Mouse (Mus musculus) limb, embryonic 12.5 days (tissue): ENCODE data around the gene Prdm10. TPM values are rescaled to one million over a fixed set of nuclear protein-coding genes. Genes with fewer than 3 reads are reported as not detected.

ENCODE experiments used
- ATAC-seq: fragments of 200-750 bp; cut with Nextera tagmentation; 2 replicates; pipeline ENCODE4 v1.8.0; 2017; ENCODE audit warnings: low read depth, moderate TSS enrichment; ENCODE audit not compliant: insufficient number of reproducible peaks, insufficient read depth, low FRiP score, low TSS enrichment
- H3K27ac ChIP-seq: fragments of 300-500 bp; sonication (generic); 2 replicates; pipeline ENCODE4 v1.5.1; 2016; ENCODE audit warnings: mild to moderate bottlenecking, moderate library complexity
- H3K27me3 ChIP-seq: fragments of 300-500 bp; sonication (generic); 2 replicates; pipeline ENCODE4 v1.6.1; 2016; ENCODE audit warnings: mild to moderate bottlenecking, moderate library complexity
- H3K36me3 ChIP-seq: fragments of 300-500 bp; sonication (generic); 2 replicates; pipeline ENCODE4 v1.6.1; 2016; ENCODE audit warnings: mild to moderate bottlenecking, moderate library complexity
- H3K4me1 ChIP-seq: fragments of 300-500 bp; sonication (generic); replicated peaks from 2 replicates; pipeline ENCODE4 v1.6.1; 2016
- H3K4me2 ChIP-seq: fragments of 300-500 bp; sonication (generic); 2 replicates; pipeline ENCODE4 v1.6.1; 2016; ENCODE audit warnings: mild to moderate bottlenecking, moderate library complexity
- H3K4me3 ChIP-seq: fragments of 300-500 bp; sonication (generic); replicated peaks from 2 replicates; pipeline ENCODE4 v1.5.1; 2016; ENCODE audit warnings: mild to moderate bottlenecking
- H3K9ac ChIP-seq: fragments of 300-500 bp; sonication (generic); replicated peaks from 2 replicates; pipeline ENCODE4 v1.6.1; 2016; ENCODE audit warnings: mild to moderate bottlenecking, moderate library complexity
- H3K9me3 ChIP-seq: fragments of 300-500 bp; sonication (generic); 2 replicates; pipeline ENCODE4 v1.6.1; 2016; ENCODE audit warnings: mild to moderate bottlenecking, moderate library complexity
- WGBS: fragments of 180-500 bp; shearing (Covaris S2); methylation state at CpG from one replicate; pipeline ENCODE4 v1.1.7; 2016; 5-methylcytosine and 5-hydroxymethylcytosine counted together
- polyA plus RNA-seq: library from polyadenylated mRNA; unstranded; fragments of >200 nt; fragmentation: Nextera tagmentation; extraction: Ambion mirVana; gene quantifications from 2 replicates; pipeline ENCODE4 v1.2.1, GENCODE M21; 2016

The Prdm10 gene
- polyA plus RNA-seq, 1 experiment from 2014 or later = 6.3 TPM

DNA sequence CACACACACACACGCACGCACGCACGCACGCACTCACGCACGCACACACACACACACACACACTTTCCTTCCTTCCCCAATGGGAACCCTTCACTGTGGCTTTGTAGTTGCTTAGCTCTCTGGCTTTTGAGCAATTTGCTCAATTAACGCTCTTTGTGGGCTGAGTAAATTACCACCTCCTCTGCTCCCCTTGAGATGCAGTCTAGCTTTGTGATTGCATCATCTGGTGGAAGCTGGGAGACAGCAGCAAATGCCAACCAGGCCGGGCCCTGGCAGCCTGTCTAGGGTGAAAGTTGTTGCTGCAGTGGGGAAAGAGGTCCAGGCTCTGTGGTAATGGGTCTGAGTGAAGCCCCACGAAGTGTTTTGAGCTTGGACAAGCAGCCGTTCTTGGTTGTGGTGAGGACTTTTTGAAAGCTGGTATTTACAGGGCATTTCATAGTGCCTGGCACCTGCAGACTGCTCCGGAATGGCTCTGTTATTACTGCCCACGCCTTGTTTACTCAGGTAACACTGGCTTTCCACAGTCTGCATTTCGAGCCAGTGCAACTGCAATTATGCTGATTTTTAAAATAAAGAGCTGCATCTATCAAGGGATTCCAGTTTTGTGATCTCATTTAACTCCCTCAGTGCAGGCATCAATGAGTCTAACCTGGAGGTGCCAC is 10.0 kb downstream of the Prdm10 start:
- H3K27ac ChIP-seq = no peak overlapping the region
- peaks cover 7% of the 10 kb centered on the region for H3K4me1 ChIP-seq
- H3K4me2 ChIP-seq = no peak overlapping the region
- no peak for ATAC-seq
- H3K9ac ChIP-seq = no peak overlapping the region
- H3K36me3 ChIP-seq = peaks cover 5% of the 10 kb centered on the region; the same call in 1 of the 2 replicates
- WGBS = 74% methylated on average over 14 of the region's 14 CpGs
- no peak overlapping the region for H3K4me3 ChIP-seq
- H3K9me3 ChIP-seq = no peaks in the 10 kb centered on the region
- H3K27me3 ChIP-seq = no peaks in the 10 kb centered on the region

DNA sequence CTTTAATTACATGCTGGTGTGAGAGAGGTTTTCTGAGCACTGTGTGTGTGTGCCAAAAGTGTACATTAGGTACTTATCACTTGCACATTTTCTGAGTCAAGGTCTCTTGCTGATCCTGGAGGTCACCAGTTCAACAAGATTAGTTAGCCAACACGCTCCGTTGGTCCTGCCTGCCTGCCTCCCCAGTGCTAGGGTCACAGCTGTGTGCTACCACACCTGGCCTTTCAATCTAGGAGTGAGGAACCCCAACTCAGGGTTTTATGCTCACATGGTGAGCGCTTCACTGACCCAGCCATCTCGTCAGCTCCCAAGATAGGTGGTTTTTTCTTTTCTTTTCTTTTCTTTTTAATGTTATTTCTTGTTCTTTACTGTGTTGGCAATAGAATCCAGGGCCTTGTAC is 11.6 kb downstream of the Prdm10 start:
- 57% methylated on average over 4 of the region's 4 CpGs for WGBS
- H3K4me1 ChIP-seq = peaks cover 7% of the 10 kb centered on the region
- H3K4me3 ChIP-seq = no peak overlapping the region
- H3K9ac ChIP-seq = no peak overlapping the region
- H3K4me2 ChIP-seq = no peak overlapping the region
- peak; percentile 31; the same call in 1 of the 2 replicates for ATAC-seq
- H3K9me3 ChIP-seq = no peaks in the 10 kb centered on the region
- no peaks in the 10 kb centered on the region for H3K36me3 ChIP-seq
- no peaks in the 10 kb centered on the region for H3K27me3 ChIP-seq
- H3K27ac ChIP-seq = no peak overlapping the region

DNA sequence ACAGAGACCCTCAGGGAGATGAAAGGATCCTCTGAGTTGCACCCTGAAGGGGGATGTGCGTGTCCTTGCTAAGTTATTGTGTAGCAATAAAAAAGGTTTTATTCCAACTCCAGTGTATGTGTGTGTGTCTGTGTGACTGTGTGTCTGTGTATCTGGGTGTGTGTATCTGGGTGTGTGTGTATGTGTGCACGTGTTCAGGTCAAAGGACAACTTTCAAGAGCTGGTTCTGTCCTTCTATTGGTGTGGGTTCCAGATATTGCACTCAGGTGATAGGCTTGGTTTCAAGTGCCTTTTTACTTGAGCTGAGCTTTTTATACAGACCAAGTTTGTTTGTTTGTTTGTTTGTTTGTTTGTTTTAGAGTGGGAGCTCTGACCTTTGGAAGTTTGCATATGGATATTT is 12.9 kb downstream of the Prdm10 start:
- Histone ChIP-seq H3K4me3 (no peak overlapping the region), H3K4me1 (peaks cover 7% of the 10 kb centered on the region), H3K27ac (no peak overlapping the region), H3K36me3 (no peaks in the 10 kb centered on the region), H3K9me3 (no peaks in the 10 kb centered on the region), H3K27me3 (no peaks in the 10 kb centered on the region), H3K4me2 (no peak overlapping the region), H3K9ac (no peak overlapping the region)
- 75% methylated on average over 2 of the region's 2 CpGs for WGBS
- ATAC-seq = no peak

DNA sequence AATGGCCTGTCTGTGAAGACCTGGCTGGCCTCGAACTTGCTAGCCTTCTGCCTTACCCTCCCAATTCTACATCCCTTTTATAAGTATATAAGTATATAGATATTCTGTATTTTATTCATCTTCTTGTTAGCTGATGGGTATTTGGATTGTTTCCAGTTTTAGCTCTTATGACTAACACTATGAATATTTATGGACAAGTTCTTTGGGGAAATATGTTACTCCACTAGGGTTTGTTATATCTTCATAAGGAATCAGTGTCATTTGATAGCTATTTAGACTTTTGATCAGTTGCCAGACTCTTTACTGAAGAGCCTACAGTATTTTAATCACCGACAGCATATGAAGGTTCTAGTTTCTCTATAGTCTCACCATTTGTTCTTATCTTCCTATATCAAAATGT is 15.0 kb downstream of the Prdm10 start:
- Histone ChIP-seq H3K27me3 (no peaks in the 10 kb centered on the region), H3K36me3 (no peaks in the 10 kb centered on the region), H3K9ac (no peak overlapping the region), H3K4me2 (no peak overlapping the region), H3K4me1 (peaks cover 7% of the 10 kb centered on the region), H3K4me3 (no peak overlapping the region), H3K27ac (no peak overlapping the region), H3K9me3 (no peaks in the 10 kb centered on the region)
- no peak for ATAC-seq
- 77% methylated on average over 2 of the region's 2 CpGs for WGBS

DNA sequence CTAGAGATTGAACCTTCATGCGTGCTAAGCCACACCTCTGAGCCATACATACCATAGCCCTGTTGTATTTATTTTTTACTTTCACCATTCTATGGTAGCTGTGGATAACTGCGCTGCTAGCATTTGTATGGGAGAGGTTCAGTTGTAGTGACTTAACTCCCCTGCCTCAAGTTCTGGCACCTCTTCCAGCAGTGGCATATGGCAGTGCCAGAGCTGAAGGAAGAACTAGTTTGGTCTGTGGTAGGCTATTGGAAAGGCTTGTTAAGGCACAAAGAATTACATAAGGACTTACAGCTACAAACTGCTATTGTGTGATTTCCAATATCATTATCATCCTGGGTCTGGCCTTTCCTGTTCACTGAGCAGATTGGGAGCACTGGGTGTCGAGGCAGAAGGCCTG is 16.0 kb downstream of the Prdm10 start:
- Histone ChIP-seq H3K9me3 (no peaks in the 10 kb centered on the region), H3K4me3 (no peak overlapping the region), H3K4me2 (no peak overlapping the region), H3K4me1 (peaks cover 7% of the 10 kb centered on the region), H3K27me3 (no peaks in the 10 kb centered on the region), H3K36me3 (no peaks in the 10 kb centered on the region), H3K27ac (no peak overlapping the region), H3K9ac (no peak overlapping the region)
- 89% methylated on average over 3 of the region's 3 CpGs for WGBS
- no peak for ATAC-seq

DNA sequence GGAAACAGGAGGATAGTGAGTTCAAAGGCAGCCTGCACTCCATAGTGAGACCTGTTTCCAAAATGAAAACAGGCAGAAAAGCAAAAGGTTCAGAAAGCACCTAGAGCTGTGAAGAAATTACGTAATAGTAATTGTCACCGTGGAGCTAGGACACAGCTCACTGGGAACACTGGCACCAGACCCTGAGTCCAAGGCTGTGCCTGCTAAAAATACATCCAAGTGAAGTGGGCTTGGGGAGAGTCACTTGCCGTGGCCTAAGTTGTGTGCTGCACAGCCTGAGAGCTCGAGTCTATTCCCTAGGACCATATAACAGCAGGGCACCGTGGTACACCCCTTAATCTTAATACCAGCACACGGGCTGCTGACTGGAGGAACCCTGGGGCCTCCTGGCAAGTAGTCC is 18.4 kb downstream of the Prdm10 start:
- H3K9ac ChIP-seq = no peak overlapping the region
- H3K27ac ChIP-seq = no peak overlapping the region
- no peaks in the 10 kb centered on the region for H3K36me3 ChIP-seq
- no peaks in the 10 kb centered on the region for H3K27me3 ChIP-seq
- no peak for ATAC-seq
- H3K4me3 ChIP-seq = no peak overlapping the region
- no peaks in the 10 kb centered on the region for H3K4me1 ChIP-seq
- H3K9me3 ChIP-seq = no peaks in the 10 kb centered on the region
- 65% methylated on average over 6 of the region's 6 CpGs for WGBS
- no peak overlapping the region for H3K4me2 ChIP-seq

DNA sequence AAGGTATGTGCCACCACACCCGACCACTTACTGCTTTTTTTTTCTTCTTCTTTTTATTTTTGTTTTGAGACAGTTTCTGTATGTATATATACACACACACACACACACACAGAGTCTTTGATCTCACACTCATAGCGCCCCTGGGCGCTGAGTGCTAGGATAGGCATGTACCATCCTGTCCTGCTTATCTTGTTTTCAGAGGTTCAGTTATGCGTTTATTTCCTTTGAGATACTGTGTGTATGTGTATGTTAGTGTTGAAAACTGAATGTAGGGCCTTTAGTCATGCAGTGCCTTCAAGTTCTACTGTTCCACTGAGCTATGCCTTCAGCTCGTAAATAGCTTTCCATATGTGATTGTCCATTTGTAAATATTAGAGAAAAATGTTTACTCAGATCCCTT is 20.2 kb downstream of the Prdm10 start:
- WGBS = 92% methylated on average over 5 of the region's 5 CpGs
- ATAC-seq = no peak
- Histone ChIP-seq H3K4me3 (no peak overlapping the region), H3K9me3 (no peaks in the 10 kb centered on the region), H3K36me3 (no peaks in the 10 kb centered on the region), H3K27ac (no peak overlapping the region), H3K4me2 (no peak overlapping the region), H3K27me3 (no peaks in the 10 kb centered on the region), H3K9ac (no peak overlapping the region), H3K4me1 (no peaks in the 10 kb centered on the region)

DNA sequence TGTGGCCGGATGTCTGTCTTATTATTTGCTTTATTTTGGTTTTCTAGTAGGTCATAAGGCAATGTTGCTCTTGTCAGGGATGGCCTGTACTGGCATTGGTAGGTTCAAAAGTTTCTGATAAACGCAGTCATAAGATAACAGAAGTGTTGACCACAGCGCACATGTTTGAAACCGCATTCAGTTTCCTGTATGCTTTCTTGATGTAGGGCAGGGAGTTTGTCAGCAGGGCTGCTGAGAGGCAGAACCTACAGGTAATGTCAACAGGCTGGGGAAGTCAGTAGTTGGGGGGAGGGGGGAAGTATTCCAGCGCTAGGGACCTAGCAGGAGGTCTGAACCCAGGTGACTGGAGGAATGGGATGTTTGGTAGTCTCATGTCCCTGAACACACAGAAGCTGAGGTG is 20.8 kb downstream of the Prdm10 start:
- no peak overlapping the region for H3K9ac ChIP-seq
- ATAC-seq = no peak
- H3K36me3 ChIP-seq = no peaks in the 10 kb centered on the region
- WGBS = 68% methylated on average over 5 of the region's 5 CpGs
- H3K27me3 ChIP-seq = no peaks in the 10 kb centered on the region
- H3K27ac ChIP-seq = no peak overlapping the region
- H3K4me3 ChIP-seq = no peak overlapping the region
- H3K9me3 ChIP-seq = no peaks in the 10 kb centered on the region
- H3K4me2 ChIP-seq = no peak overlapping the region
- no peaks in the 10 kb centered on the region for H3K4me1 ChIP-seq

DNA sequence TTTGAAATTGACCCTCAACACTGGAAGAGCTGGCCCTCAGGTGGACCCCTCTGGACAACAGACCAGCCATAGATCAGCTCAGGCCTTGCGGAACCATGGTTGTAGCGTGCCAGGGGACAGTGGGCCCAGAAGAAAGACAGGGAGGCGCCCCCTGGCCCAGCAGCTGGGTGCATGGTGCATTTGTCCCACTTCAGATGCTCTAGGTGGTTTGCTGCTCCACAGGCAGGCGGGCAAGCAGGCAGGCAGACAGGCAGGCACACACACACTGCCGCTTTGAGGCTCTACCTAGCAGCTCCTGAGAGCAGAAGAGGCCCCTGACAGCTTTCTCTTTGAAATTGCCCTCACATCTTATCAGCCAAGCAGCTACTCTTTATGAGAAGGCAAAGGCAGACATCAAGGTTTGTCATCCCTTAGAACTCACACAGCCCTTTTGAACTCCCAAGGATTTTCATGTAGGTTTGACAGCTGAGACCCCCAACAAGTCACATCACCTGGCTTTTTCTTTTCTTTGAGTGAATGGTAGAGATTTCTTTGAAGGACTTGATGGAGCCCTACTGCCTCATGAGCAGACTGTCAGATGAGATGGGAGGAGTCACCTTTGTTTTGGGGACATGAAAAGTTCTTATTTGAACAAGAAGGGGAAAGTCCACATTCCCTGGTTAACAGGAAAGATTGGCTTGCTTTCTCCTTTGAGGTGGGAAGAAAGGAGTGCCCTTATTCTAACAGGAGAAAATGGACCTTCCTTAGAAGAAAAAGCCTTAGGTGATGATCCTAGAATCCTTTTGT is 21.4 kb downstream of the Prdm10 start:
- H3K4me2 ChIP-seq = no peak overlapping the region
- no peaks in the 10 kb centered on the region for H3K4me1 ChIP-seq
- no peaks in the 10 kb centered on the region for H3K36me3 ChIP-seq
- H3K27ac ChIP-seq = no peak overlapping the region
- no peaks in the 10 kb centered on the region for H3K9me3 ChIP-seq
- no peak overlapping the region for H3K4me3 ChIP-seq
- H3K27me3 ChIP-seq = no peaks in the 10 kb centered on the region
- H3K9ac ChIP-seq = no peak overlapping the region
- ATAC-seq = no peak
- WGBS = 72% methylated on average over 5 of the region's 5 CpGs

DNA sequence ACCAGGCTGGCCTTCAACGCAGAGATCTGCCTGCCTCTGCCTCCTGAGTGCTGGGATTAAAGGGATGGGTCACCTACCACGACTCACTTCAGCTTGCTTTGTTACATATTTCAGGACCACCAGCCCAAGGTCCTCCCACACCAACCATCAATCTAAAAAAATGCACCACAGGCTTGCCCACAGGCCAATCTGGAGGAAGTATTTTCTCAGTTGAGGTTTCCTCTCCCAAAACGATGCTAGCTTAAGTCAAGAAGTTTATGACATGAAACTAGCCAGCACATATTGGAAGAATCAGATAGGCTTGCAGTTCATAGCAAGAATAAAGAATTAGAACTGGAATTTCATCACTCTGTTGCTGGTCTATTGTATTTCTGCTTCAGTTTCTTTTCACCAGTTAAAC is 24.0 kb downstream of the Prdm10 start:
- Histone ChIP-seq H3K27me3 (no peaks in the 10 kb centered on the region), H3K27ac (no peak overlapping the region), H3K36me3 (no peaks in the 10 kb centered on the region), H3K4me3 (no peak overlapping the region), H3K9me3 (no peaks in the 10 kb centered on the region), H3K9ac (no peak overlapping the region), H3K4me2 (no peak overlapping the region), H3K4me1 (no peaks in the 10 kb centered on the region)
- WGBS = 67% methylated on average over 2 of the region's 3 CpGs
- ATAC-seq = no peak

DNA sequence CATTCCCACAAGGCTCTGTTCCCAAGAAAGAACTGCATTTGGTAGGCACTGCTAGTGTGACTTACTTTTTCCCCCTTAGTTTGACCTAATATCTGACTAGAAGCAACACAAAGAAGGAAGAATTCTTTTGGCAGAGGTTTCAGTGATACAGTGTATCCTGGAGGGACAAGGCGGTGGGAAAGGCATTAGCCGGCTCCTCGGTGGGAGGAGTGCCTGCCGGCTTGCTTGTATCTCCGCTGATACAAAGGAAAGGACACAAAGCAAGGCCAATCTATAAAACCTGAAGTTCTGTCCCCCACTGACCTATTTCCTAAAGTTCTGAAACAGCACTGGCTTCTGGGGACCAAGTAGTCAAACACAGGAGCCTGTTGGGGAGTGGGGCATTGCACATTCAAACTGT is 24.8 kb downstream of the Prdm10 start:
- Histone ChIP-seq H3K36me3 (no peaks in the 10 kb centered on the region), H3K4me1 (no peaks in the 10 kb centered on the region), H3K9ac (no peak overlapping the region), H3K4me2 (no peak overlapping the region), H3K27ac (no peak overlapping the region), H3K27me3 (no peaks in the 10 kb centered on the region), H3K9me3 (no peaks in the 10 kb centered on the region), H3K4me3 (no peak overlapping the region)
- no peak for ATAC-seq
- 95% methylated on average over 5 of the region's 5 CpGs for WGBS

DNA sequence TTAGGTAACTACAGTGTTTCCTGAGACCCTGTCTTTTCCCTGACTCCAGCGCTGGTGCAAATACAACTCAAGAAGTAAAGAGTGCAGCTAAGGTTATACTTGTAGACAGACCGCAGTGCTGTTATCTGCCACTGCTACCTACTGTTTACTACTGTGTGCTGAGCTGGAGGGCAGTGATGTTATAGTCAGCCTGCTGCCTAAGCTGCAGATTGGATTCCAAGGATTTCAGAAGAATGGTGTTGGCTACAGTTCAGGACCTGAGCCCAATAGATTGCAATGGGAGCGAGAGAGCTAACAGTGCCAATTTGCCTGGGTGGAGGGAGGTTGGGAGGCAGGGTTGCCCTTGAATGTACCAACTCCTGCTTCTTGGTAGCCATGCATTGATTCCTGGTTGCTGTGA is 25.5 kb downstream of the Prdm10 start:
- WGBS = 93% methylated on average over 3 of the region's 3 CpGs
- ATAC-seq = no peak
- Histone ChIP-seq H3K36me3 (no peaks in the 10 kb centered on the region), H3K9ac (no peak overlapping the region), H3K4me2 (no peak overlapping the region), H3K4me3 (no peak overlapping the region), H3K27me3 (no peaks in the 10 kb centered on the region), H3K4me1 (no peaks in the 10 kb centered on the region), H3K9me3 (no peaks in the 10 kb centered on the region), H3K27ac (no peak overlapping the region)
